Mouse (Mus musculus) stomach, postnatal 0 days (tissue): ENCODE measurements around the gene Tbc1d9. TPM values are rescaled to one million over a fixed set of nuclear protein-coding genes. Genes with fewer than 3 reads are reported as not detected.

Experiments used
- ATAC-seq: fragments of 200-750 bp; cut with Nextera tagmentation; 2 replicates; pipeline ENCODE4 v1.8.0; 2017; ENCODE audit not compliant: low FRiP score, low TSS enrichment
- DNase-seq: peaks from one replicate; pipeline ENCODE4 v3.0.0-alpha.2; 2016; ENCODE audit warnings: low spot score
- H3K27ac ChIP-seq: fragments of 300-500 bp; sonication (generic); replicated peaks from 2 replicates; pipeline ENCODE4 v1.5.1; 2014; ENCODE audit warnings: mild to moderate bottlenecking, control low read depth
- H3K27me3 ChIP-seq: fragments of 300-500 bp; sonication (generic); 2 replicates; pipeline ENCODE4 v1.6.1; 2014; ENCODE audit warnings: low read length; ENCODE audit not compliant: control insufficient read depth, insufficient read depth
- H3K36me3 ChIP-seq: fragments of 300-500 bp; sonication (generic); 2 replicates; pipeline ENCODE4 v1.6.1; 2014; ENCODE audit warnings: low read length, mixed read lengths; ENCODE audit not compliant: control insufficient read depth, insufficient read depth
- H3K4me1 ChIP-seq: fragments of 300-500 bp; sonication (generic); replicated peaks from 2 replicates; pipeline ENCODE4 v1.6.1; 2014; ENCODE audit warnings: antibody characterized with exemption; ENCODE audit not compliant: control insufficient read depth, insufficient read depth
- H3K4me2 ChIP-seq: fragments of 300-500 bp; sonication (generic); replicated peaks from 2 replicates; pipeline ENCODE4 v1.6.1; 2014; ENCODE audit warnings: low read depth, mild to moderate bottlenecking, control low read depth, moderate library complexity
- H3K4me3 ChIP-seq: fragments of 300-500 bp; sonication (generic); 2 replicates; pipeline ENCODE4 v1.5.1; 2014; ENCODE audit warnings: low read depth, low read length, control low read depth
- H3K9ac ChIP-seq: fragments of 300-500 bp; sonication (generic); 2 replicates; pipeline ENCODE4 v1.6.1; 2014; ENCODE audit warnings: mild to moderate bottlenecking, low read length, control low read depth, mixed read lengths
- H3K9me3 ChIP-seq: fragments of 300-500 bp; sonication (generic); 2 replicates; pipeline ENCODE4 v1.6.1; 2016; ENCODE audit warnings: low read length; ENCODE audit not compliant: control insufficient read depth
- CTCF ChIP-seq: IDR thresholded peaks from 2 replicates; pipeline ENCODE4 v1.5.1; 2016; ENCODE audit warnings: antibody characterized with exemption, low read depth, mild to moderate bottlenecking, moderate library complexity
- EP300 ChIP-seq: optimal IDR thresholded peaks from 2 replicates; pipeline ENCODE3; 2016; ENCODE audit warnings: antibody characterized with exemption
- WGBS: fragments of 180-500 bp; shearing (Covaris S2); extraction: QIAGEN DNeasy Blood & Tissue Kit; methylation state at CpG from one replicate; pipeline ENCODE4 v1.1.7; 2014; 5-methylcytosine and 5-hydroxymethylcytosine counted together
- polyA plus RNA-seq: library from polyadenylated mRNA; unstranded; fragments of >200 nt; fragmentation: Nextera tagmentation; extraction: Ambion mirVana; gene quantifications from 2 replicates; pipeline ENCODE4 v1.2.1, GENCODE M21; 2015

Gene Tbc1d9
- polyA plus RNA-seq, 1 experiment from 2014 or later = 2.6 TPM

DNA sequence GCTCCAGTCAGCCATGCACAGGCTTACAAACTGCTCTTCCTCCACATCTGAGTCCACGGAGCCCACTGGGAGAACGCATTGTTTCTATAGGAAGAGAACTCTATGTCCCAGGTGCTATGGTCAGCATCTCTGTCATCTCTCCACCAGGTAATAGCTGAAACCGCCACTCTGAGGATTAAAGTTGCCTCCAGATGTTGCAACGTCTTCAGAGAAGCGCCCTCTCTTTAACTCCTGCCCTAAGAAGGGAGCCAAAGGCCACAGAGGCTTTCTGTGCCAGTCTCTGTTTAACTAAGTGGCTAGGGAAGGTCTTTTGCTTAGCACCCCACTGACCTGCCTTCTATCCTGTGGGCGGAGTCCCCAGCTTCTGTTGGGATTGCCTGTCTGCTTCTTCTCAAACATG is 85.7 kb downstream of the Tbc1d9 start:
- no peak for ATAC-seq
- Histone ChIP-seq H3K27ac (0 out of 2 replicates have a peak overlapping the region, but pooled peaks have one; percentile 18), H3K4me1 (no peaks in the 10 kb centered on the region), H3K27me3 (no peaks in the 10 kb centered on the region), H3K4me3 (no peak overlapping the region), H3K4me2 (no peak overlapping the region), H3K36me3 (no peaks in the 10 kb centered on the region; the same call in 1 of the 2 replicates), H3K9me3 (no peaks in the 10 kb centered on the region), H3K9ac (no peak overlapping the region)
- TF ChIP-seq CTCF (no peak), EP300 (no peak)
- no peak for DNase-seq
- WGBS = 81% methylated on average over 6 of the region's 6 CpGs

DNA sequence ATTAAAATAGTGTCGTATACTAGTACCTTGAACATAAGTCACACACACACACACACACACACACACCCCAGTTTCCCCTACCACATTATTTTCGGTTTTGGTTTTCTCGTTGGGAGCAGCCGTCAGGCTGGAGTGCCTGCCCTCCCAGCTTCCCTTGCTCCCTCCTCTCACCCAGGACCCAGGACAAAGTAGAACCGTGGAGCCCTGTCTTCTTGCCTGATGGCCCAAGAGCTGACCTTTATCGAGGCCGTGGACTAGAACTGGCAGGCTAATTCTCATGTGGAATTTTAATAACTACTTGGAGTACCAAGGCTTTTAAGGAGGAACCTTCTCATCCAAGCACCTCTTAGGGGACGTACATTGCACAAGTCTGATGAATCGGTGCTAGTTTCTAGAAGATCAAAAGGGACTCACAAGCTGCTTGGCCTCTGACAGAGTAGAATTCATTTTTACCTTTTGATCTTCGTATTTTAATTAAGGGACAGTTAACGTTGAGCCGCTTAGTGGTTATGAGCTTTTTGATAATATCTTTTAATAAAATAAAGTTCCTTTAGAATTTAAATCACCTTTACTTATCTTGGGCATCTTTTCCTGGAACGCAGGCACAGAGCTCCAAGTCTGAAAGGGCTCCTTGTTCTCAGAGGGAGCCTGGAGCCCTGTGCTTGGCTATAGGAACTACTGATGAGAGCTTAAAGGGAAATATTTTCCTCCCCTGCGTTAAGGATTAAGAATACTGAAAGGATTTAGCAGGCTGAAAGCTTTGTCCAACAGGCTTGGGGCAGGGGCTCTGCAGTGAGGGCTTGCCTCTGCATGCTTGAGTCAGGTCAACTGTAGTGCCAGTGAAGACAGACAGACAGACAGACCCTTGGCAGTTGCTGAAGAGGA is 86.5 kb downstream of the Tbc1d9 start:
- ATAC-seq (no peak), DNase-seq (no peak)
- Histone ChIP-seq H3K27ac (peak overlapping the region; percentile 45; the same call in 1 of the 2 replicates), H3K27me3 (no peaks in the 10 kb centered on the region), H3K4me1 (no peaks in the 10 kb centered on the region), H3K4me3 (no peak overlapping the region), H3K4me2 (no peak overlapping the region), H3K9me3 (no peaks in the 10 kb centered on the region), H3K36me3 (no peaks in the 10 kb centered on the region; the same call in 1 of the 2 replicates), H3K9ac (no peak overlapping the region)
- TF ChIP-seq EP300 (no peak), CTCF (no peak)
- 58% methylated on average over 14 of the region's 14 CpGs for WGBS

DNA sequence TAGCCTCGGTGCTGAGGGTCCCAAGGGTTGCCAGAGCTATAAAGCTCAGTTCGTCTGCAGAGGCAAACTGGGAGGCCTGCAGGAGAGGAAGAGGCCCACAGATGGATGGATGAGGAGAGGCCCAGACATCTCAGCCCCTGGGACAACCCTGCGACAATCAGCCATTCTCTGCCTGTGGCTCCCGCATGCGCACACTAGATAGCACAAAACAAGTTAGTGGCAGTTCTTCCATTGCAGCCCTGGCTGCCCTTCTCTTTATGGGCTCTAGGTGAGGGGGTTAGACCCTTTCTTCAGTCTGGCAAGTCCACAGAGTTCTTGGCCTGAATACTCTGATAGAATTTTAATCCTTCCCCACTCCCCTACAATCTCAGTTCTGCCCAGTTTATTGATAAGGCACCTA is 87.6 kb downstream of the Tbc1d9 start:
- Histone ChIP-seq H3K4me3 (no peak overlapping the region), H3K36me3 (no peaks in the 10 kb centered on the region; the same call in 1 of the 2 replicates), H3K4me1 (no peaks in the 10 kb centered on the region), H3K27ac (no peak overlapping the region), H3K9me3 (no peaks in the 10 kb centered on the region), H3K27me3 (no peaks in the 10 kb centered on the region), H3K4me2 (no peak overlapping the region), H3K9ac (no peak overlapping the region)
- TF ChIP-seq EP300 (no peak), CTCF (no peak)
- WGBS = 78% methylated on average over 5 of the region's 5 CpGs
- ATAC-seq (no peak), DNase-seq (no peak)

DNA sequence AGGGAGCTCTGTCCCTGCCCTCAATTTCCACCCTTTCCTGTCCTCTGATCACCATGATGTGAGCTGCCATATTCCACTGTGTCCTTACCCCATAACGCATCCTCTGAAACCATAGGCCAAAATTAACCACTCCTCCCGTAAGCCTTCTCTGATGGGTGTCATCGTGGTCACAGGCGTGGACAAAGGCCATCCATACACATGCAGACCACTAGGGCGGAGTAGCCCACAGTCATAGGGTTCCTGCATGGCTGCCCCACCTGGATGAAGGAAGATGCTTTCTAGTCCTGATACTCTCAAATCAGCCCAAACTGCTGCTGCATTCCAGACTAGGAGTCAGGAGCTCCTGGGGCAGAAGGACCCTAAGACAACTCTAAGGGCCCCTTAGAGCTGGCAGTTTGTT is 92.5 kb downstream of the Tbc1d9 start:
- Histone ChIP-seq H3K9me3 (no peaks in the 10 kb centered on the region), H3K4me1 (no peaks in the 10 kb centered on the region), H3K4me3 (no peak overlapping the region), H3K36me3 (peaks cover 2% of the 10 kb centered on the region), H3K27me3 (no peaks in the 10 kb centered on the region), H3K27ac (no peak overlapping the region), H3K4me2 (no peak overlapping the region), H3K9ac (no peak overlapping the region)
- 94% methylated on average over 5 of the region's 5 CpGs for WGBS
- ATAC-seq (no peak), DNase-seq (no peak)
- TF ChIP-seq CTCF (no peak), EP300 (no peak)

DNA sequence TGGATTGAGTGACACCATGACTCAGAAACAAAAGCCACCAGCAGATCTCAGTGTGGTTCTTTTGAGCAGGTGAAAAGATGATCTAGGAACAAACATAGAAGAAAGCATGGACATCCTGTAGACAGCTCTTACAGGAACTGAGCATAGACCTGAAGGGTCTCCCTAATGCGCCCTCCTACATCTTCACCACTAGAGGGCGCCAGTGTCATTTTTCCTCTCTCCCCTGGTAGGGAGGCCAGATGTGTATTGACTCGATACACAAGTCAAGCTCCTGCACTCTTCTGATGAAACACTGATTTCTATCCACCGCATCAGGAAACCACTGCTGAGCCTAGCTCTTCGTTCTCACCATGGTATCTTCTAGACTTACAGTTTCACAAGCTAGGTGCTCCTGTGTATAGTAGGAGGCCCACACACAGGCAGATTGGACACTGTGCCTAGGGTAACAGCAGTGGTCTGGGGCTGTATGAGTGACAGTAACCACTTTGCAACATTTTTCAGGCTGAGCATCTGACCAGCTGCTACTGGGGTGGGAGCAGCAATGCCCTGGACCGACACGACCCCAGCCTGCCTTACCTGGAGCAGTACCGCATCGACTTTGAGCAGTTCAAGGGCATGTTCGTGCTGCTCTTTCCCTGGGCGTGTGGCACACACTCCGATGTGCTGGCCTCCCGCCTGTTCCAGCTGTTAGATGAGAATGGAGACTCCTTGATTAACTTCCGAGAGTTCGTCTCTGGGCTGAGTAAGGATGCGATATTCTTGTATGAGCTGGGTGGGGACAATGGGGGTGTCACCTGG is 95.5 kb downstream of the Tbc1d9 start:
- no peak overlapping the region for H3K27ac ChIP-seq
- peaks cover 2% of the 10 kb centered on the region; the same call in 1 of the 2 replicates for H3K36me3 ChIP-seq
- no peaks in the 10 kb centered on the region for H3K9me3 ChIP-seq
- H3K4me3 ChIP-seq = no peak overlapping the region
- WGBS = 74% methylated on average over 16 of the region's 16 CpGs
- no peak overlapping the region for H3K9ac ChIP-seq
- no peak for TF ChIP-seq EP300
- peak; percentile 96 for TF ChIP-seq CTCF
- DNase-seq = peak; percentile 56
- H3K4me1 ChIP-seq = no peaks in the 10 kb centered on the region
- H3K4me2 ChIP-seq = no peak overlapping the region
- H3K27me3 ChIP-seq = no peaks in the 10 kb centered on the region
- peak; percentile 88 for ATAC-seq
